Mouse (Mus musculus): Measurements from ENCODE around the gene Ntmt1. TPM values are rescaled to one million over a fixed set of nuclear protein-coding genes. Genes with fewer than 3 reads are reported as not detected.

Gene Ntmt1
- polyA plus RNA-seq, 1 experiment: 71.2 TPM

DNA sequence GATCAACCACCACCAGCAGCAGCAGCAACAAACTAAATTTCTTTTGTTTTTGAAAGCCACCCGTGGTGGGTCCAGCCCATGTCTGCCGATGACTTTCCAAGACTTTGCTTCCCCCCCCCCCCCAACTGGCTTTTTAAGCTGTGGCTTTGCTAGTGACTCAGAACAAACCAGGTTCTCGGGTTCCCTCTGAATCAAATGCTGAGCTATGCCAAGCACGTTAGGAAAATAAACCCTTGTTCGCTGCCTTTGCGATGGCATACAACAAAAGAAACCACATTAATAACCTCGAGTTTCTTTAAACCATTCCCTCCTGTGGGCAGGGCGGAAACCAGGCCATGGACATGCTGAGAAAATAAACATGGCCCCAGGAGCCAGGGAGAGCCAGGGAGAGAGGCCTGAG lies 40.6 kb downstream of the Ntmt1 start:
- TF ChIP-seq POLR2A (IDR thresholded peaks at IDR 0.05; ENCODE audit: insufficient read length, low read depth) (no peak), REST (IDR thresholded peaks at IDR 0.05; ENCODE audit: insufficient read depth, insufficient read length) (no peak), USF1 (IDR thresholded peaks at IDR 0.05; ENCODE audit: low read depth) (no peak), TCF12 (IDR thresholded peaks at IDR 0.05; ENCODE audit: insufficient read depth, poor library complexity, severe bottlenecking) (no peak), E2F4 (IDR thresholded peaks at IDR 0.05; ENCODE audit: insufficient read depth) (no peak), TCF3 (IDR thresholded peaks at IDR 0.05; ENCODE audit: insufficient read length, low read depth) (no peak), SRF (IDR thresholded peaks at IDR 0.05; ENCODE audit: control insufficient read depth, insufficient read length, low read depth) (no peak), MYOG (IDR thresholded peaks at IDR 0.05; ENCODE audit: control insufficient read depth in 1 of 3, insufficient read depth in 1 of 3, insufficient read length in 2 of 3, low read depth in 2 of 3) (no peak), POLR2AphosphoS2 (IDR thresholded peaks at IDR 0.05; ENCODE audit: insufficient read length, low read depth) (no peak), CEBPB (IDR thresholded peaks at IDR 0.05; ENCODE audit: insufficient read depth, poor library complexity, severe bottlenecking) (no peak), MAX (IDR thresholded peaks at IDR 0.05; ENCODE audit: low read depth) (no peak), MYOD1 (IDR thresholded peaks at IDR 0.05; ENCODE audit: control insufficient read depth in 1 of 3, insufficient read length in 2 of 3, low read depth in 2 of 3) (no peak)
- Histone ChIP-seq H3K4me3 (no peak overlapping the region), H3K79me2 (ENCODE audit: control insufficient read depth, insufficient read depth) (peaks cover 4% of the 10 kb centered on the region), H3K36me3 (ENCODE audit: control insufficient read depth, insufficient read depth) (no peaks in the 10 kb centered on the region), H3K4me2 (ENCODE audit: low read depth) (peak overlapping the region; percentile 84), H3ac (ENCODE audit: control insufficient read depth, insufficient read length) (no peak overlapping the region), H3K27me3 (ENCODE audit: control insufficient read depth, insufficient read depth, insufficient read length) (no peaks in the 10 kb centered on the region)

- no peaks in the 10 kb centered on the region for H3K27me3 ChIP-seq (ENCODE audit: control insufficient read depth, insufficient read depth, insufficient read length)
- H3K4me2 ChIP-seq (ENCODE audit: low read depth): peak overlapping the region; percentile 73
- H3K4me3 ChIP-seq: no peak overlapping the region
- H3K79me2 ChIP-seq (ENCODE audit: control insufficient read depth, insufficient read depth): peaks cover 4% of the 10 kb centered on the region
- H3ac ChIP-seq (ENCODE audit: control insufficient read depth, insufficient read length): no peak overlapping the region
- TF ChIP-seq MYOG (IDR thresholded peaks at IDR 0.05; ENCODE audit: control insufficient read depth in 1 of 3, insufficient read depth in 1 of 3, insufficient read length in 2 of 3, low read depth in 2 of 3): peak; percentile 21 to 90 (median 89)
- no peak for TF ChIP-seq REST (IDR thresholded peaks at IDR 0.05; ENCODE audit: insufficient read depth, insufficient read length)
- TF ChIP-seq TCF12 (IDR thresholded peaks at IDR 0.05; ENCODE audit: insufficient read depth, poor library complexity, severe bottlenecking): peak; percentile 42
- TF ChIP-seq USF1 (IDR thresholded peaks at IDR 0.05; ENCODE audit: low read depth): no peak
- TF ChIP-seq POLR2AphosphoS2 (IDR thresholded peaks at IDR 0.05; ENCODE audit: insufficient read length, low read depth): no peak
- TF ChIP-seq POLR2A (IDR thresholded peaks at IDR 0.05; ENCODE audit: insufficient read length, low read depth): no peak
- TF ChIP-seq E2F4 (IDR thresholded peaks at IDR 0.05; ENCODE audit: insufficient read depth): no peak
- TF ChIP-seq TCF3 (IDR thresholded peaks at IDR 0.05; ENCODE audit: insufficient read length, low read depth): no peak
- TF ChIP-seq MYOD1 (IDR thresholded peaks at IDR 0.05; ENCODE audit: control insufficient read depth in 1 of 3, insufficient read length in 2 of 3, low read depth in 2 of 3): peak; percentile 41 to 90 (median 71)
- no peak for TF ChIP-seq CEBPB (IDR thresholded peaks at IDR 0.05; ENCODE audit: insufficient read depth, poor library complexity, severe bottlenecking)
- no peak for TF ChIP-seq SRF (IDR thresholded peaks at IDR 0.05; ENCODE audit: control insufficient read depth, insufficient read length, low read depth)
- H3K36me3 ChIP-seq (ENCODE audit: control insufficient read depth, insufficient read depth): no peaks in the 10 kb centered on the region
These were observed 43.0 kb downstream of the Ntmt1 start for GRCm38 (mm10) chr2:30850581-30850980.

DNA sequence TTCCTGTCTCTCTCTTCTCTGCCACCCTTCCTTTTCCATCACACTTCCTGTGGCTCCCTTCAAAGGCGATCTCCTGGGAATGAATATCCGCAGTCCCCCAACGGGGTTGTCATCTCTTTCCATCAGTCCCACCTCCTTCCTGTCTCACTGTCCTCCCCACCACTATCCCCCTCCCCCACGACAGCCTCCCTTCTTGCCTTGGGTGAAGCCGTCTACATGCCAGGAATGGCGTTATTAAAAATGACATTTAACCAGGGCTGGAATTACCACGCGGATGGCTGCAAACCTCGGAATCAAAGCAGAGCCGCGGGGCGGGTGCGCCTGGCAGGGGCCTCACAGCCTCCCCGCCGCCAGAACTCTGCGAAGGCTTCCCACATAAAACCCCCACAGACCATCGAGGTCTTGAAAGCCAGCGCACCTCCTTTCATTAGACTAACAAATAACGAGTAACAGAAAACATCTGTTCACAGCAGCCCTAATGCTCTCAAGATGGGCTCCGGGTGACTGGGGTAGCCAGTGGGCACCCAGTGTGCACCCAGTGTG lies 45.2 kb downstream of the Ntmt1 start:
- no peak overlapping the region for H3K4me2 ChIP-seq (ENCODE audit: low read depth)
- no peaks in the 10 kb centered on the region for H3K27me3 ChIP-seq (ENCODE audit: control insufficient read depth, insufficient read depth, insufficient read length)
- H3K79me2 ChIP-seq (ENCODE audit: control insufficient read depth, insufficient read depth): peaks cover 4% of the 10 kb centered on the region
- H3ac ChIP-seq (ENCODE audit: control insufficient read depth, insufficient read length): no peak overlapping the region
- H3K36me3 ChIP-seq (ENCODE audit: control insufficient read depth, insufficient read depth): no peaks in the 10 kb centered on the region
- no peak overlapping the region for H3K4me3 ChIP-seq
- TF ChIP-seq POLR2AphosphoS2 (IDR thresholded peaks at IDR 0.05; ENCODE audit: insufficient read length, low read depth) (no peak), TCF3 (IDR thresholded peaks at IDR 0.05; ENCODE audit: insufficient read length, low read depth) (no peak), REST (IDR thresholded peaks at IDR 0.05; ENCODE audit: insufficient read depth, insufficient read length) (no peak), POLR2A (IDR thresholded peaks at IDR 0.05; ENCODE audit: insufficient read length, low read depth) (no peak), MYOG (IDR thresholded peaks at IDR 0.05; ENCODE audit: control insufficient read depth in 1 of 3, insufficient read depth in 1 of 3, insufficient read length in 2 of 3, low read depth in 2 of 3) (no peak), MAX (IDR thresholded peaks at IDR 0.05; ENCODE audit: low read depth) (no peak), USF1 (IDR thresholded peaks at IDR 0.05; ENCODE audit: low read depth) (no peak), E2F4 (IDR thresholded peaks at IDR 0.05; ENCODE audit: insufficient read depth) (no peak), MYOD1 (IDR thresholded peaks at IDR 0.05; ENCODE audit: control insufficient read depth in 1 of 3, insufficient read length in 2 of 3, low read depth in 2 of 3) (no peak), TCF12 (IDR thresholded peaks at IDR 0.05; ENCODE audit: insufficient read depth, poor library complexity, severe bottlenecking) (no peak), SRF (IDR thresholded peaks at IDR 0.05; ENCODE audit: control insufficient read depth, insufficient read length, low read depth) (no peak), CEBPB (IDR thresholded peaks at IDR 0.05; ENCODE audit: insufficient read depth, poor library complexity, severe bottlenecking) (no peak)

GRCm38 (mm10) chr2:30857076-30857475 lies 49.5 kb downstream of the Ntmt1 start:
- Histone ChIP-seq H3K4me2 (ENCODE audit: low read depth) (no peak overlapping the region), H3ac (ENCODE audit: control insufficient read depth, insufficient read length) (no peak overlapping the region), H3K27me3 (ENCODE audit: control insufficient read depth, insufficient read depth, insufficient read length) (no peaks in the 10 kb centered on the region), H3K36me3 (ENCODE audit: control insufficient read depth, insufficient read depth) (no peaks in the 10 kb centered on the region), H3K79me2 (ENCODE audit: control insufficient read depth, insufficient read depth) (peaks cover 3% of the 10 kb centered on the region), H3K4me3 (no peak overlapping the region)
- TF ChIP-seq MAX (IDR thresholded peaks at IDR 0.05; ENCODE audit: low read depth): no peak
- TF ChIP-seq USF1 (IDR thresholded peaks at IDR 0.05; ENCODE audit: low read depth): no peak

- H3K4me2 ChIP-seq (ENCODE audit: low read depth): no peak overlapping the region
- H3K79me2 ChIP-seq (ENCODE audit: control insufficient read depth, insufficient read depth): no peaks in the 10 kb centered on the region
- TF ChIP-seq USF1 (IDR thresholded peaks at IDR 0.05; ENCODE audit: low read depth): no peak
- peak in 2 of 3 experiments; percentile 55 to 56 for TF ChIP-seq MYOG (IDR thresholded peaks at IDR 0.05; ENCODE audit: control insufficient read depth in 1 of 3, insufficient read depth in 1 of 3, insufficient read length in 2 of 3, low read depth in 2 of 3)
- peak in 2 of 3 experiments; percentile 12 to 28 for TF ChIP-seq MYOD1 (IDR thresholded peaks at IDR 0.05; ENCODE audit: control insufficient read depth in 1 of 3, insufficient read length in 2 of 3, low read depth in 2 of 3)
- H3K36me3 ChIP-seq (ENCODE audit: control insufficient read depth, insufficient read depth): no peaks in the 10 kb centered on the region
- H3K27me3 ChIP-seq (ENCODE audit: control insufficient read depth, insufficient read depth, insufficient read length): no peaks in the 10 kb centered on the region
- no peak overlapping the region for H3K4me3 ChIP-seq
- no peak overlapping the region for H3ac ChIP-seq (ENCODE audit: control insufficient read depth, insufficient read length)
These were observed 52.2 kb downstream of the Ntmt1 start for GRCm38 (mm10) chr2:30859782-30860181.
